Mouse (Mus musculus): ENCODE measurements around the gene Mrap. TPM values are rescaled to one million over a fixed set of nuclear protein-coding genes. Genes with fewer than 3 reads are reported as not detected.
A peak's percentile ranks its signal among the peaks of the same experiment; 100 is the strongest.

Mrap gene
- polyA plus RNA-seq (2011; ENCODE audit: insufficient read depth, insufficient read length, low read depth, missing spikeins), result 0.67 TPM in 1 of 2 replicates, not detected in the other

GRCm38 (mm10) chr16:90738092-90738956 lies at the start of gene Mrap:
TSS of gene Mrap (plus strand) at chr16:90738207.
- H3K36me3 ChIP-seq (ENCODE audit: control insufficient read depth, insufficient read depth, low read length, poor library complexity, severe bottlenecking), result no peaks in the 10 kb centered on the region
- H3K4me3 ChIP-seq (ENCODE audit: low read depth, low read length), result no peak within 1 kb of the TSS
- H3K27ac ChIP-seq (ENCODE audit: insufficient read depth, low read length), result no peak within 1 kb of the TSS
- H3K9me3 ChIP-seq (replicated peaks; ENCODE audit: control insufficient read depth, insufficient read depth, low read length, poor library complexity, severe bottlenecking), result no peaks in the 10 kb centered on the region
- no peaks in the 10 kb centered on the region for H3K4me1 ChIP-seq (ENCODE audit: control insufficient read depth, insufficient read depth, low read length)
- H3K9ac ChIP-seq (ENCODE audit: low read depth, poor library complexity, severe bottlenecking), result no peak within 1 kb of the TSS
- TF ChIP-seq POLR2A (IDR thresholded peaks at IDR 0.05; ENCODE audit: insufficient read depth, low read length) (no peak), CTCF (IDR thresholded peaks at IDR 0.05; ENCODE audit: low read depth, low read length) (no peak)
- no peaks in the 10 kb centered on the region for H3K27me3 ChIP-seq (ENCODE audit: control insufficient read depth, insufficient read depth, low read length, poor library complexity, severe bottlenecking)

- H3K27ac ChIP-seq (ENCODE audit: insufficient read depth, low read length), result no peak overlapping the region
- no peaks in the 10 kb centered on the region for H3K27me3 ChIP-seq (ENCODE audit: control insufficient read depth, insufficient read depth, low read length, poor library complexity, severe bottlenecking)
Observed at GRCm38 (mm10) chr16:90692704-90693385, 45.2 kb upstream of the Mrap start.

GRCm38 (mm10) chr16:90693625-90694024 lies 44.4 kb upstream of the Mrap start:
- no peaks in the 10 kb centered on the region for H3K36me3 ChIP-seq (ENCODE audit: control insufficient read depth, insufficient read depth, low read length, poor library complexity, severe bottlenecking)
- no peaks in the 10 kb centered on the region for H3K9me3 ChIP-seq (replicated peaks; ENCODE audit: control insufficient read depth, insufficient read depth, low read length, poor library complexity, severe bottlenecking)
- H3K27ac ChIP-seq (ENCODE audit: insufficient read depth, low read length), result no peak overlapping the region
- H3K4me1 ChIP-seq (ENCODE audit: control insufficient read depth, insufficient read depth, low read length), result no peaks in the 10 kb centered on the region
- no peak overlapping the region for H3K9ac ChIP-seq (ENCODE audit: low read depth, poor library complexity, severe bottlenecking)
- no peak overlapping the region for H3K4me3 ChIP-seq (ENCODE audit: low read depth, low read length)
- TF ChIP-seq CTCF (IDR thresholded peaks at IDR 0.05; ENCODE audit: low read depth, low read length) (no peak), EP300 (IDR thresholded peaks at IDR 0.05; ENCODE audit: insufficient read depth, low read depth, low read length) (no peak), POLR2A (IDR thresholded peaks at IDR 0.05; ENCODE audit: insufficient read depth, low read length) (no peak)
- no peaks in the 10 kb centered on the region for H3K27me3 ChIP-seq (ENCODE audit: control insufficient read depth, insufficient read depth, low read length, poor library complexity, severe bottlenecking)

More at GRCm38 (mm10) chr16:90692704-90693385, 45.2 kb upstream of the Mrap start:
- Histone ChIP-seq H3K4me3 (ENCODE audit: low read depth, low read length) (peak overlapping the region; percentile 23; the same call in 1 of the 2 replicates), H3K4me1 (ENCODE audit: control insufficient read depth, insufficient read depth, low read length) (no peaks in the 10 kb centered on the region), H3K36me3 (ENCODE audit: control insufficient read depth, insufficient read depth, low read length, poor library complexity, severe bottlenecking) (no peaks in the 10 kb centered on the region), H3K9me3 (replicated peaks; ENCODE audit: control insufficient read depth, insufficient read depth, low read length, poor library complexity, severe bottlenecking) (no peaks in the 10 kb centered on the region), H3K9ac (ENCODE audit: low read depth, poor library complexity, severe bottlenecking) (no peak overlapping the region; the same call in 1 of the 2 replicates)
- TF ChIP-seq CTCF (IDR thresholded peaks at IDR 0.05; ENCODE audit: low read depth, low read length), result no peak
- no peak for TF ChIP-seq EP300 (IDR thresholded peaks at IDR 0.05; ENCODE audit: insufficient read depth, low read depth, low read length)
- TF ChIP-seq POLR2A (IDR thresholded peaks at IDR 0.05; ENCODE audit: insufficient read depth, low read length), result no peak

GRCm38 (mm10) chr16:90694719-90695118 lies 43.3 kb upstream of the Mrap start:
- TF ChIP-seq POLR2A (IDR thresholded peaks at IDR 0.05; ENCODE audit: insufficient read depth, low read length), result no peak
- peak; percentile 80 for TF ChIP-seq CTCF (IDR thresholded peaks at IDR 0.05; ENCODE audit: low read depth, low read length)
- no peak for TF ChIP-seq EP300 (IDR thresholded peaks at IDR 0.05; ENCODE audit: insufficient read depth, low read depth, low read length)
- no peak overlapping the region for H3K4me3 ChIP-seq (ENCODE audit: low read depth, low read length)
- no peaks in the 10 kb centered on the region for H3K4me1 ChIP-seq (ENCODE audit: control insufficient read depth, insufficient read depth, low read length)
- H3K27ac ChIP-seq (ENCODE audit: insufficient read depth, low read length), result no peak overlapping the region
- no peaks in the 10 kb centered on the region for H3K9me3 ChIP-seq (replicated peaks; ENCODE audit: control insufficient read depth, insufficient read depth, low read length, poor library complexity, severe bottlenecking)
- no peak overlapping the region for H3K9ac ChIP-seq (ENCODE audit: low read depth, poor library complexity, severe bottlenecking)
- H3K27me3 ChIP-seq (ENCODE audit: control insufficient read depth, insufficient read depth, low read length, poor library complexity, severe bottlenecking), result no peaks in the 10 kb centered on the region
- H3K36me3 ChIP-seq (ENCODE audit: control insufficient read depth, insufficient read depth, low read length, poor library complexity, severe bottlenecking), result no peaks in the 10 kb centered on the region

DNA sequence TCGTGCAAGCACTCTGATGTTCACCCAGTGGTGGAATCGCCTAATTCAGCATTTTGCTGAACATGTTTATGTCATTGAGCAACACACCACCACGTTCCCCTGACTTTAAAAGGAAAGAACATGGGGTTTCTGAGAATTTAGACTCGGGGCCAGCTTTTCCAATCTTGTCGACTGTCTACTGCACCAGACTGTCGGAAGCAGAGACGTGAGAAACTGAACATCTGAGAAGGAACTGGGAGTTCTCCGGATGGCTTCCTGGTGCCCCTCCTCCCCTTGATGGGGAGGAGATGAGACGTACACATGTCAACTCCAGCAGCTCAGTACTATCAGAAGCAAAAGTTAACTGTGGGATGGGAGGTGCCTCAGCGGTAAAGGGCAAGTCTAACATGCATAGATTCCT lies 42.9 kb upstream of the Mrap start:
- Histone ChIP-seq H3K9ac (ENCODE audit: low read depth, poor library complexity, severe bottlenecking) (no peak overlapping the region), H3K27ac (ENCODE audit: insufficient read depth, low read length) (no peak overlapping the region), H3K4me1 (ENCODE audit: control insufficient read depth, insufficient read depth, low read length) (no peaks in the 10 kb centered on the region), H3K4me3 (ENCODE audit: low read depth, low read length) (no peak overlapping the region), H3K9me3 (replicated peaks; ENCODE audit: control insufficient read depth, insufficient read depth, low read length, poor library complexity, severe bottlenecking) (no peaks in the 10 kb centered on the region), H3K36me3 (ENCODE audit: control insufficient read depth, insufficient read depth, low read length, poor library complexity, severe bottlenecking) (no peaks in the 10 kb centered on the region), H3K27me3 (ENCODE audit: control insufficient read depth, insufficient read depth, low read length, poor library complexity, severe bottlenecking) (no peaks in the 10 kb centered on the region)
- no peak for TF ChIP-seq CTCF (IDR thresholded peaks at IDR 0.05; ENCODE audit: low read depth, low read length)
- TF ChIP-seq POLR2A (IDR thresholded peaks at IDR 0.05; ENCODE audit: insufficient read depth, low read length), result no peak
- TF ChIP-seq EP300 (IDR thresholded peaks at IDR 0.05; ENCODE audit: insufficient read depth, low read depth, low read length), result no peak
